Mouse (Mus musculus) MEL (cell line): ENCODE results near the gene Pigf. TPM values are rescaled to one million over a fixed set of nuclear protein-coding genes. Genes with fewer than 3 reads are reported as not detected.

Experiments
- DNase-seq: peaks from one replicate; pipeline ENCODE4 v3.0.0; 2011; ENCODE audit warnings: low read depth, low spot score
- H3K27ac ChIP-seq: 2 replicates; pipeline ENCODE4 v1.5.1; 2012; ENCODE audit warnings: low read depth, mild to moderate bottlenecking, control low read depth, low read length, moderate library complexity; ENCODE audit not compliant: control insufficient read depth
- H3K27me3 ChIP-seq, 2 experiments: fragments of 150-350 bp in 1 of 2; sonication (generic) in 1 of 2; 2 replicates each; pipeline ENCODE4 v1.6.1; 2012; ENCODE audit warnings: low read length in 2 of 2, mild to moderate bottlenecking in 2 of 2, improper control_type of control experiment in 1 of 2, moderate library complexity in 1 of 2; ENCODE audit not compliant: insufficient read depth in 2 of 2, control insufficient read depth in 1 of 2
- H3K36me3 ChIP-seq, 2 experiments: 2 replicates each; pipeline ENCODE4 v1.6.1; 2012 to 2014; ENCODE audit warnings: low read length in 2 of 2, improper control_type of control experiment in 1 of 2, inconsistent platforms in 1 of 2, mild to moderate bottlenecking in 1 of 2; ENCODE audit not compliant: insufficient read depth in 2 of 2, control insufficient read depth in 1 of 2
- H3K4me1 ChIP-seq, 2 experiments: fragments of 150-350 bp in 1 of 2; sonication (generic) in 1 of 2; 2 replicates each; pipeline ENCODE4 v1.6.1; 2012; ENCODE audit warnings: low read length in 2 of 2, improper control_type of control experiment in 1 of 2, mild to moderate bottlenecking in 1 of 2; ENCODE audit not compliant: insufficient read depth in 2 of 2, control insufficient read depth in 1 of 2
- H3K4me3 ChIP-seq, 2 experiments: fragments of 150-350 bp in 1 of 2; sonication (generic) in 1 of 2; 2 replicates each; pipeline ENCODE4 v1.5.1; 2012; ENCODE audit warnings: low read depth in 2 of 2, low read length in 2 of 2, mild to moderate bottlenecking in 2 of 2, moderate library complexity in 2 of 2, control low read depth in 1 of 2, improper control_type of control experiment in 1 of 2; ENCODE audit not compliant: control insufficient read depth in 1 of 2, insufficient read depth in 1 of 2
- H3K79me2 ChIP-seq: 2 replicates; pipeline ENCODE4 v1.6.1; 2012; ENCODE audit warnings: mild to moderate bottlenecking, low read length, moderate library complexity; ENCODE audit not compliant: control insufficient read depth, poor library complexity, insufficient read depth
- H3K9ac ChIP-seq: 2 replicates; pipeline ENCODE4 v1.6.1; 2012; ENCODE audit warnings: low read depth, mild to moderate bottlenecking, control low read depth, low read length, moderate library complexity; ENCODE audit not compliant: control insufficient read depth, poor library complexity, severe bottlenecking
- H3K9me3 ChIP-seq: fragments of 150-350 bp; sonication (generic); replicated peaks from 2 replicates; pipeline ENCODE4 v1.6.1; 2012; ENCODE audit warnings: mild to moderate bottlenecking, low read length, improper control_type of control experiment, moderate library complexity; ENCODE audit not compliant: insufficient read depth
- BHLHE40 ChIP-seq: IDR thresholded peaks from 2 replicates; pipeline ENCODE4 v1.6.1; 2012; ENCODE audit warnings: low read depth, mild to moderate bottlenecking, inconsistent platforms, low read length, improper control_type of control experiment, borderline replicate concordance
- CHD1 ChIP-seq: IDR thresholded peaks from 2 replicates; pipeline ENCODE4 v1.6.1; 2012; ENCODE audit warnings: low read depth, mild to moderate bottlenecking, inconsistent platforms, low read length, improper control_type of control experiment
- CHD2 ChIP-seq: IDR thresholded peaks from 2 replicates; pipeline ENCODE4 v1.6.1; 2011; ENCODE audit warnings: low read length, improper control_type of control experiment
- CTCF ChIP-seq, 3 experiments: IDR thresholded peaks in 2 of 3; conservative IDR thresholded peaks in 1 of 3; 2 replicates each; pipeline ENCODE4 v1.5.1; 2011 to 2012; ENCODE audit warnings: low read length in 3 of 3, low read depth in 2 of 3, mild to moderate bottlenecking in 2 of 3, improper control_type of control experiment in 1 of 3, inconsistent platforms in 1 of 3, mixed read lengths in 1 of 3, moderate library complexity in 1 of 3; ENCODE audit not compliant: control insufficient read depth in 1 of 3, insufficient read depth in 1 of 3, poor library complexity in 1 of 3, severe bottlenecking in 1 of 3
- ELF1 ChIP-seq: IDR thresholded peaks from 2 replicates; pipeline ENCODE4 v1.6.1; 2014; ENCODE audit warnings: low read depth, mild to moderate bottlenecking, inconsistent platforms, low read length, improper control_type of control experiment, moderate library complexity
- EP300 ChIP-seq, 2 experiments: IDR thresholded peaks; 2 replicates each; pipeline ENCODE4 v1.6.1; 2011; ENCODE audit warnings: improper control_type of control experiment in 2 of 2, low read length in 2 of 2, low read depth in 1 of 2, mild to moderate bottlenecking in 1 of 2
- GATA1 ChIP-seq: IDR thresholded peaks from 2 replicates; pipeline ENCODE4 v1.6.1; 2011; ENCODE audit warnings: low read depth, low read length, improper control_type of control experiment
- HCFC1 ChIP-seq: IDR thresholded peaks from 2 replicates; pipeline ENCODE4 v1.6.1; 2012; ENCODE audit warnings: low read depth, mild to moderate bottlenecking, inconsistent platforms, low read length, improper control_type of control experiment, moderate library complexity
- MAZ ChIP-seq: IDR thresholded peaks from 2 replicates; pipeline ENCODE4 v1.6.1; 2012; ENCODE audit warnings: low read depth, mild to moderate bottlenecking, inconsistent platforms, low read length, improper control_type of control experiment
- MXI1 ChIP-seq: IDR thresholded peaks from 2 replicates; pipeline ENCODE4 v1.6.1; 2011; ENCODE audit warnings: mild to moderate bottlenecking, low read depth, low read length, improper control_type of control experiment
- MYB ChIP-seq: IDR thresholded peaks from 2 replicates; pipeline ENCODE4 v1.6.1; 2011; ENCODE audit warnings: mild to moderate bottlenecking, low read depth, low read length, improper control_type of control experiment
- MYC ChIP-seq: IDR thresholded peaks from 2 replicates; pipeline ENCODE4 v1.6.1; 2011; ENCODE audit warnings: low read depth, mild to moderate bottlenecking, low read length, improper control_type of control experiment, moderate library complexity
- NELFE ChIP-seq: IDR thresholded peaks from 2 replicates; pipeline ENCODE4 v1.6.1; 2011; ENCODE audit warnings: low read depth, low read length, improper control_type of control experiment
- POLR2A ChIP-seq, 2 experiments: IDR thresholded peaks; 2 replicates each; pipeline ENCODE4 v1.6.1; 2011 to 2012; ENCODE audit warnings: low read length in 2 of 2, mild to moderate bottlenecking in 2 of 2, control low read depth in 1 of 2, improper control_type of control experiment in 1 of 2, low read depth in 1 of 2, moderate library complexity in 1 of 2; ENCODE audit not compliant: control insufficient read depth in 1 of 2, insufficient read depth in 1 of 2, poor library complexity in 1 of 2
- POLR2AphosphoS2 ChIP-seq: IDR thresholded peaks from 2 replicates; pipeline ENCODE4 v1.6.1; 2011; ENCODE audit warnings: low read length, improper control_type of control experiment
- RAD21 ChIP-seq: IDR thresholded peaks from 2 replicates; pipeline ENCODE4 v1.6.1; 2011; ENCODE audit warnings: mild to moderate bottlenecking, low read depth, low read length, improper control_type of control experiment
- RCOR1 ChIP-seq: IDR thresholded peaks from 2 replicates; pipeline ENCODE4 v1.6.1; 2012; ENCODE audit warnings: low read depth, mild to moderate bottlenecking, inconsistent platforms, low read length, improper control_type of control experiment
- SIN3A ChIP-seq: IDR thresholded peaks from 2 replicates; pipeline ENCODE4 v1.6.1; 2012; ENCODE audit warnings: low read length, improper control_type of control experiment, inconsistent platforms
- SMC3 ChIP-seq: IDR thresholded peaks from 2 replicates; pipeline ENCODE4 v1.6.1; 2011; ENCODE audit warnings: low read depth, low read length, improper control_type of control experiment
- TAL1 ChIP-seq: IDR thresholded peaks from 2 replicates; pipeline ENCODE4 v1.6.1; 2012; ENCODE audit warnings: mild to moderate bottlenecking, inconsistent platforms, low read length, moderate library complexity, mixed read lengths
- TCF12 ChIP-seq: IDR thresholded peaks from 2 replicates; pipeline ENCODE4 v1.6.1; 2014; ENCODE audit warnings: low read depth, mild to moderate bottlenecking, inconsistent platforms, low read length, improper control_type of control experiment, moderate library complexity
- USF1 ChIP-seq: IDR thresholded peaks from 2 replicates; pipeline ENCODE4 v1.6.1; 2014; ENCODE audit warnings: low read depth, mild to moderate bottlenecking, inconsistent platforms, low read length, improper control_type of control experiment, moderate library complexity
- ZKSCAN1 ChIP-seq: IDR thresholded peaks from 2 replicates; pipeline ENCODE4 v1.6.1; 2012; ENCODE audit warnings: low read depth, mild to moderate bottlenecking, inconsistent platforms, low read length, improper control_type of control experiment, moderate library complexity
- ZMIZ1 ChIP-seq: IDR thresholded peaks from 2 replicates; pipeline ENCODE4 v1.6.1; 2012; ENCODE audit warnings: low read depth, mild to moderate bottlenecking, inconsistent platforms, low read length, improper control_type of control experiment, moderate library complexity
- ZNF384 ChIP-seq: IDR thresholded peaks from 2 replicates; pipeline ENCODE4 v1.6.1; 2012; ENCODE audit warnings: low read depth, mild to moderate bottlenecking, inconsistent platforms, low read length, improper control_type of control experiment
- polyA plus RNA-seq, 2 experiments: library from polyadenylated mRNA; stranded (reverse) in 1 of 2; unstranded in 1 of 2; fragments of >175 nt in 1 of 2; fragments of >200 nt in 1 of 2; gene quantifications; 2 replicates each; pipeline versions ENCODE4 v1.2.1 to v1.2.4; 2012; ENCODE audit warnings: low replicate concordance in 2 of 2, low read depth in 1 of 2; ENCODE audit not compliant: insufficient read length in 2 of 2, insufficient read depth in 1 of 2, missing spikeins in 1 of 2
- total RNA-seq: library from RNA; depleted of rRNA; stranded (reverse); fragments of 300-350 nt; gene quantifications from 2 replicates; pipeline ENCODE4 v1.2.3, GENCODE M21; 2012

Gene Pigf
- total and polyA plus RNA-seq, 3 experiments, result 19.2 to 24.8 TPM; not detected in 1

DNA sequence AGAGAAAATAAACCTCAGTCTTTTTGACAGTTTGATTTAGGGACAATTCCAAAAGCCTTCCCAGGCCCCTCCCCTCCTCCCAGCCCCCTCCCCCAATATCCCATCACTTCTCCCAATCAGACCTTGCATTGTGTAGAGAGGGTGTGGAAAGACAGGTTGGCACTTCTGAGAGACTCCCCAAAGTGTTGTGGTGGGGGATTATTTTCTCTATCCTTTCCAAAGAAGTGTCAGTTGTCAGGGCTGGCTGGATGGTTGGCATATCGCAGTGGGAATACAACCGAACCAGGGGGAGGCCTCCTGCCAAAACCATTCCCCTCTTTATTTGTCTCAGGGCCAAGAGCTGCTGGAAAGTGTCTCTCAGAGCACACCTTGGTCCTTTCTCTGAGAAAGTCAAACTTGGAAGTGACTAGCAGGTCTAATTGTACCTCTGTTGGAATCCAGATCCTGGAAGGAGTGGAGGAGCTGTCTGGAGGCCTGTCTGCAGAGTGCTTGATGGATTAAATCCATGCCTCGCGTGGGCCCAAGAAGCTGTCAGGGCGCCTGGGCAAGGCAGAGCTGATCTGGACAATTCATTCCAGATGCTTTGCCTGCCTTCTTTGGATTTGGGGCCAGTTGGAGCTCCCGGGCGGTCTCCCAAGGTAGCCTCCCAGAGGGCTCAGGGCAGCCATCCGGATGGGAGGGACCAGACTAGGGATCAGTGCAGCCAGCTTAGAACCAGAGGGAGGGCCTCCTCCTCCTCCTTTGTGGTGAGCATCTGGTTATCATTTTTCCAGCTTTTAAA is 32.5 kb upstream of the Pigf start:
- H3K79me2 ChIP-seq, result no peaks in the 10 kb centered on the region
- peaks cover 0 to 18% of the 10 kb centered on the region in 2 experiments; a peak in 2 of 4 replicates for H3K4me1 ChIP-seq
- H3K9me3 ChIP-seq, result no peaks in the 10 kb centered on the region
- H3K36me3 ChIP-seq, result peaks cover 0 to 4% of the 10 kb centered on the region in 2 experiments; a peak in 2 of 4 replicates
- H3K4me3 ChIP-seq, result no peak overlapping the region
- no peak overlapping the region for H3K27ac ChIP-seq
- no peak for DNase-seq
- peaks cover 0 to 1% of the 10 kb centered on the region in 2 experiments; a peak in 1 of 4 replicates for H3K27me3 ChIP-seq
- no peak overlapping the region for H3K9ac ChIP-seq
- TF ChIP-seq TAL1 (no peak), EP300 (IDR thresholded peaks at IDR 0.05; ENCODE audit: low read depth in 1 of 2, low read length in 2 of 2) (no peak), MYC (no peak), CTCF (IDR thresholded peaks at IDR 0.05 in 2 of 3, conservative IDR thresholded peaks at IDR 0.05 in 1 of 3; ENCODE audit: control insufficient read depth in 1 of 3, insufficient read depth in 1 of 3, low read depth in 2 of 3, low read length in 3 of 3, poor library complexity in 1 of 3, severe bottlenecking in 1 of 3) (no peak), TCF12 (no peak), MYB (no peak), RAD21 (no peak), GATA1 (no peak), MAZ (no peak), USF1 (no peak), ZKSCAN1 (no peak), POLR2AphosphoS2 (no peak), SIN3A (no peak), BHLHE40 (no peak), CHD2 (no peak), ELF1 (no peak), ZNF384 (no peak), MXI1 (no peak), HCFC1 (no peak), ZMIZ1 (no peak)

GRCm38 (mm10) chr17:87056761-87057160 is 31.6 kb upstream of the Pigf start:
- TF ChIP-seq NELFE (no peak), RCOR1 (no peak), USF1 (no peak), GATA1 (no peak), TAL1 (no peak), CTCF (IDR thresholded peaks at IDR 0.05 in 2 of 3, conservative IDR thresholded peaks at IDR 0.05 in 1 of 3; ENCODE audit: control insufficient read depth in 1 of 3, insufficient read depth in 1 of 3, low read depth in 2 of 3, low read length in 3 of 3, poor library complexity in 1 of 3, severe bottlenecking in 1 of 3) (no peak), CHD2 (no peak), ZMIZ1 (no peak), CHD1 (no peak), SMC3 (no peak), MYB (no peak), POLR2A (IDR thresholded peaks at IDR 0.05; ENCODE audit: control insufficient read depth in 1 of 2, insufficient read depth in 1 of 2, low read depth in 1 of 2, low read length in 2 of 2, poor library complexity in 1 of 2) (no peak), HCFC1 (no peak)

More at GRCm38 (mm10) chr17:87056761-87057160, 31.6 kb upstream of the Pigf start:
- Histone ChIP-seq H3K27ac (no peak overlapping the region), H3K4me1 (peaks cover 0 to 11% of the 10 kb centered on the region in 2 experiments; a peak in 2 of 4 replicates), H3K4me3 (no peak overlapping the region), H3K79me2 (no peaks in the 10 kb centered on the region), H3K9me3 (no peaks in the 10 kb centered on the region), H3K27me3 (peaks cover 0 to 1% of the 10 kb centered on the region in 2 experiments; a peak in 1 of 4 replicates), H3K36me3 (no peaks in the 10 kb centered on the region), H3K9ac (no peak overlapping the region)
- DNase-seq, result no peak
